Mouse (Mus musculus): ENCODE results near the gene Krcc1. TPM values are rescaled to one million over a fixed set of nuclear protein-coding genes. Genes with fewer than 3 reads are reported as not detected.

Gene Krcc1
- total and polyA plus RNA-seq, 3 experiments, result 18.7 to 40.2 (median 23.6) TPM

- no peak for TF ChIP-seq USF2 (conservative IDR thresholded peaks at IDR 0.05; ENCODE audit: low read depth, low read length)
Measured at GRCm38 (mm10) chr6:71333578-71334273, 62.2 kb downstream of the Krcc1 start (continued).

Other genes with a start within 250 kb of the Krcc1 start
- not detected in 2 replicates for gene Thnsl2, start 127.2 kb upstream of the Krcc1 start, total RNA-seq (2012; rRNA removed)
- not detected in 2 replicates for gene Thnsl2, start 127.2 kb upstream of the Krcc1 start, total RNA-seq (2014; rRNA removed)
- gene Thnsl2, start 127.2 kb upstream of the Krcc1 start, polyA plus RNA-seq (2012; ENCODE audit: insufficient read length, low read depth), result not detected in 2 replicates
- gene Fabp1, start 71.8 kb upstream of the Krcc1 start, total RNA-seq (2012; rRNA removed), result not detected in 2 replicates
- not detected in 2 replicates for gene Fabp1, start 71.8 kb upstream of the Krcc1 start, total RNA-seq (2014; rRNA removed)
- gene Fabp1, start 71.8 kb upstream of the Krcc1 start, polyA plus RNA-seq (2012; ENCODE audit: insufficient read length, low read depth), result not detected in 2 replicates
- gene Smyd1, start 50.6 kb downstream of the Krcc1 start, total RNA-seq (2012; rRNA removed), result 0.08 TPM in 2 replicates
- gene Smyd1, start 50.6 kb downstream of the Krcc1 start, total RNA-seq (2014; rRNA removed), result 0.08 and 0.61 TPM in 2 replicates
- 0.27 and 0.37 TPM in 2 replicates for gene Smyd1, start 50.6 kb downstream of the Krcc1 start, polyA plus RNA-seq (2012; ENCODE audit: insufficient read length, low read depth)
- gene Cd8b1, start 51.1 kb downstream of the Krcc1 start, total RNA-seq (2012; rRNA removed), result 0.21 and 0.25 TPM in 2 replicates
- gene Cd8b1, start 51.1 kb downstream of the Krcc1 start, total RNA-seq (2014; rRNA removed), result 0.20 and 0.30 TPM in 2 replicates
- gene Cd8b1, start 51.1 kb downstream of the Krcc1 start, polyA plus RNA-seq (2012; ENCODE audit: insufficient read length, low read depth), result 0.49 and 0.51 TPM in 2 replicates
- 0.13 TPM in 1 of 2 replicates, not detected in the other for gene Cd8a, start 101.8 kb downstream of the Krcc1 start, total RNA-seq (2012; rRNA removed)
- gene Cd8a, start 101.8 kb downstream of the Krcc1 start, total RNA-seq (2014; rRNA removed), result 0.12 TPM in 1 of 2 replicates, not detected in the other
- 0.22 and 0.49 TPM in 2 replicates for gene Cd8a, start 101.8 kb downstream of the Krcc1 start, polyA plus RNA-seq (2012; ENCODE audit: insufficient read length, low read depth)
- gene Rmnd5a, start 169.0 kb downstream of the Krcc1 start, total RNA-seq (2012; rRNA removed), result 19.1 and 23.4 TPM in 2 replicates
- gene Rmnd5a, start 169.0 kb downstream of the Krcc1 start, total RNA-seq (2014; rRNA removed), result 40.6 and 47.2 TPM in 2 replicates
- 22.7 and 23.5 TPM in 2 replicates for gene Rmnd5a, start 169.0 kb downstream of the Krcc1 start, polyA plus RNA-seq (2012; ENCODE audit: insufficient read length, low read depth)
- 3.5 and 4.2 TPM in 2 replicates for gene Rnf103, start 222.2 kb downstream of the Krcc1 start, total RNA-seq (2012; rRNA removed)
- gene Rnf103, start 222.2 kb downstream of the Krcc1 start, total RNA-seq (2014; rRNA removed), result 7.0 and 7.9 TPM in 2 replicates
- 5.7 and 6.0 TPM in 2 replicates for gene Rnf103, start 222.2 kb downstream of the Krcc1 start, polyA plus RNA-seq (2012; ENCODE audit: insufficient read length, low read depth)

All from CH12.LX (cell line).